Mouse (Mus musculus) thymus, postnatal 4 days (tissue): Measurements from ENCODE around the gene H2al1n.
"Not testable (repeated sequence)": the region's sequence is repeated elsewhere in the genome, so short reads cannot be mapped to it uniquely, and the experiment has no call there.

Source experiments
- DNase-seq: peaks from one replicate; pipeline ENCODE4 v3.0.0; 2021

H2al1n gene

DNA sequence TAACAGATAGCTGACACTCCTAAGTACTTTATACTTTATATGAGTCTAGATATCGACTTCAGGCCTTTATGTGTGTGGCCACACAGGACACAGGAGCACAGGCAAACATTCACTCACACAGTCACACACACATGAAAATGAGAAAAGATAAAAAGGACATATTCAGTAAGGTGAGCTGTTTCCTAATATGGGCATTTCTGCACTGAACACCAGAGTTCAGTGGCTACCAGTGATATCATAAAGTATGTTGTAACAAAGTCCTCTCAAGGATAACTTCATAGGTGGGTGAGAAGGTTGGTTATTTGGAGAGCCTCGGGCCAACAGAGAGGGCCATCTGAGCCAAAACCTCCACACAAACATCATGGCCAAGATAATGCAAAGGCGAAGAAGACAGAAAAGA lies at the start of gene H2al1n:
TSS of gene H2al1n (plus strand) at position 301 of the 400 bp plus-strand sequence.
- not testable (repeated sequence) for DNase-seq

DNA sequence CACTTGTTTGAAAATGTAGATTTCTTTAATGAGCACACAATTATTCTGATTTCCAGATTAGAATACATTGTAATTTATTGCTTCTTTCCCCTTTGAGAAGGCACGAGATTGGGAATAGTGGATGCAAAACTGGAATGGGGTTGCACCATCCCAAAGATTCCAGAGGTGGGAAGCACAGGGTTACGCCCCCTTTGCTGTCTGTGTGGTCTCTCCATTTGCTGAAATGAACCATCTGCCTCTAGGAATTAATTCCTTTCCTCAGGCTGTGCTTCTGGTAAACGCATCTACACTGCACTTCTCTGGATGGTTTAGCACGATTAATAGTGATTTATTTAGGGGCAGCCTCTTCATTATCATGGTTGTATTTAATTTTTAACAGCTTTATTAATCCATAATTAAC lies 11.7 kb upstream of the H2al1n start:
- DNase-seq = no peak

DNA sequence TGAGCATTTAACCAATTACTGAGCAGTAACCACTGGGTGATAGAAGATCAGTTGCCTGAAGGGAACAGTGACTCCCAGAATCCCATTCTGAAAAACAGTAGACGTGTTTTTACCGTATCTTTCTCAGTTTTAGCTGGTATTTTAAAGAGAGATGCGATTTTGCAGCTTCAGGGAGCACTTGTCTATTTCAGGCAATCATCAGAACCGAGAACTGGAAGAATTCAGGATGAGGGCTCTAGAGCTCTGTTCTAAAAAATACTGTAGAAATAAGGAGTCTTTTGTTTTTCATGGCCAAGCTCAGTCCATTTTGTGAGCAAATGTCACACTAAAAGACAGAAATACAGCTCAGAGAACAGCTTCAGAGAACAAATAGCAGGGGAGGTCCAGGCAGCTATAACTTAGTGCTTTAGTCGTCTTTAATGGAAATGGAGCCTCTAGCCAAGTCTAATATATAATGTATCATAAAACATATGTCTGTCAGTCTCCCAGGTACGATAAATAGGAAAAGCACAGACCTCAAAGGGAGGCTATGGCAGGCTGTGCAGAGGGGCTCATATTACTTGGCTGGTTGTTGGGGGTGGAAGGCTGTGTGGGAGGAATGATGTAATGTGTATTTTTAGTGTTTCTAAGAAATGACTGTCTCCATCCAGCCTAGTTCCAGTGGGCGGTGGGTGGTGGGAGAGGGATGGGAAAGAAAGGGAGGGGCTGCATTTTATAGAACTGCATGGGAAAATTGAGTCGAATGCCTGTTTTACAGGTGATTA lies 4.7 kb upstream of the H2al1n start:
- DNase-seq = no peak

DNA sequence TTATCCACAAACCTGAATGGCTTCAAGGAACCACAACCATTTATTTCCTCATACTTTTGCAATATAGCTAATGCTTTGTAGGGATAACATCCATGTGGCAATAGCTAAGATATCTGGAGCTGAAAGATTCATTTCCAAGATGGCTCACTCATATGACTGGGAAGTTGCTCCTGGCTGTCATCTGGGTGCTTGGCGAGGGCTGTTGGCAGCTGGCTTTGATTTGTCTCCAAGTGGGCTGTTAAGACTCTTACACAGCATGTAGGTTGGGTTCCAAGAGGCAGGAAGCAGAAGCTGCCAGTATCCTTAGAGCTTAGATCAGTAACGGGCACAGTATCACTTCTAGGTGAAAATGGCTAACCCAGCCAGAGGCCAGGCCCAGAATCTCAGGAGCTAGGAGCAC lies 18.3 kb downstream of the H2al1n start:
- no peak for DNase-seq

DNA sequence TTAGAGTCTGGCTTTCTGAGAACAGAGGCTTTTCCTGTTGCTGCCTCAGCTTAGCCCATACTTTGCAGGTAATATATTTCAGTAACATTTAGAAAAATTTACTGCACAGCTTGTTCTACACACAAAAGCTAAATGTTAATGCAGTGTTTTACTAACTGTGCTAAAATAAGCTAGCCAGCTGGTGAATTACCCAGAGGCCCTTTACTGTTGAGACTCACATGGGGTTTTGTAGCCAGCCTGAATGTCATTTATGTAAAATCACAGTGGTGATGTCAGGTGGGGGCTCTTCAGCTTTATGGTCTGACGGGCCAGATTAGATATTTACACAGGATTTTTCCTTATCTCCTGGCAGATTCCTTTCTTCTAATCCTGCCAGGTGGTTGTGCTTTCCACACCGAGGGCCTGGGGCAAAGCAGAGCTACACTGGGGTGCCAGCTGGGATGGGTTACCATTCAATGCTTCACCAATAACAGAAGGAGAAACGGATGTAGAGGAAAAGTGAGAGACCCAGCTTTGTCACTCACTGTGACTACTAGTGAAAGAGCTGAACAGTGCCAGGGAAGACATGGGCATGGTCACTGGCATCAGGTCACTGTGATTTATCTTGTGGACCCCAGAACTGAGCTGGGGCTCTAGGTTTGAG lies 48.8 kb downstream of the H2al1n start:
- no peak for DNase-seq
